Mouse (Mus musculus): ENCODE results near the gene Taf9b. TPM values are rescaled to one million over a fixed set of nuclear protein-coding genes. Genes with fewer than 3 reads are reported as not detected.
"Not testable (repeated sequence)": the region's sequence is repeated elsewhere in the genome, so short reads cannot be mapped to it uniquely, and the experiment has no call there.

The Taf9b gene
- polyA plus RNA-seq (2015; fragmentation: Nextera tagmentation; extraction: Ambion mirVana) = 2.4 and 2.5 TPM in 2 replicates

GRCm38 (mm10) chrX:106221058-106221457 lies at the start of gene Taf9b:
Gene Taf9b (minus strand): TSS chrX:106221158.
- no peak within 1 kb of the TSS for H3K9ac ChIP-seq (replicated peaks)

GRCm38 (mm10) chrX:106255276-106255675 lies 34.3 kb upstream of the Taf9b start, which contains the start of gene Fnd3c2:
Gene Fnd3c2 (minus strand): TSS chrX:106255376.
- no peaks in the 10 kb centered on the region for H3K27me3 ChIP-seq (ENCODE audit: insufficient read depth, low read length)
- no peak within 1 kb of the TSS for H3K9ac ChIP-seq (replicated peaks)
- H3K36me3 ChIP-seq (replicated peaks; ENCODE audit: insufficient read depth, low read length) = no peaks in the 10 kb centered on the region
- no peak within 1 kb of the TSS for H3K27ac ChIP-seq (ENCODE audit: low read depth)
- H3K4me2 ChIP-seq (ENCODE audit: low read depth, low read length) = no peak within 1 kb of the TSS
- no peaks in the 10 kb centered on the region for H3K9me3 ChIP-seq (ENCODE audit: low read length)
- H3K4me1 ChIP-seq (ENCODE audit: insufficient read depth) = no peaks in the 10 kb centered on the region
- WGBS (ENCODE audit: insufficient replicate concordance) = 72% methylated on average over 4 of the region's 4 CpGs
- H3K4me3 ChIP-seq (ENCODE audit: low read depth, low read length) = no peak within 1 kb of the TSS
- ATAC-seq (no peak), DNase-seq (no peak)
- no peak for TF ChIP-seq CTCF (IDR thresholded peaks at IDR 0.05; ENCODE audit: low read depth)
- no peak for TF ChIP-seq EP300 (IDR thresholded peaks at IDR 0.05; ENCODE audit: low read depth)

More at GRCm38 (mm10) chrX:106221058-106221457, at the start of gene Taf9b:
- H3K4me2 ChIP-seq (ENCODE audit: low read depth, low read length) = peak within 1 kb of the TSS; percentile 82
- no peak within 1 kb of the TSS for H3K27ac ChIP-seq (ENCODE audit: low read depth)
- H3K4me1 ChIP-seq (ENCODE audit: insufficient read depth) = no peaks in the 10 kb centered on the region
- DNase-seq (no peak), ATAC-seq (no peak)
- WGBS (ENCODE audit: insufficient replicate concordance) = 92% methylated on average over 25 of the region's 25 CpGs
- H3K27me3 ChIP-seq (ENCODE audit: insufficient read depth, low read length) = no peaks in the 10 kb centered on the region
- peak within 1 kb of the TSS; percentile 67 for H3K4me3 ChIP-seq (ENCODE audit: low read depth, low read length)
- H3K36me3 ChIP-seq (replicated peaks; ENCODE audit: insufficient read depth, low read length) = no peaks in the 10 kb centered on the region
- TF ChIP-seq EP300 (IDR thresholded peaks at IDR 0.05; ENCODE audit: low read depth) (no peak), CTCF (IDR thresholded peaks at IDR 0.05; ENCODE audit: low read depth) (no peak)
- no peaks in the 10 kb centered on the region for H3K9me3 ChIP-seq (ENCODE audit: low read length)

- Histone ChIP-seq H3K36me3 (replicated peaks; ENCODE audit: insufficient read depth, low read length) (no peaks in the 10 kb centered on the region), H3K4me3 (ENCODE audit: low read depth, low read length) (peak overlapping the region; percentile 67), H3K27ac (ENCODE audit: low read depth) (no peak overlapping the region), H3K4me1 (ENCODE audit: insufficient read depth) (no peaks in the 10 kb centered on the region), H3K9me3 (ENCODE audit: low read length) (no peaks in the 10 kb centered on the region), H3K9ac (replicated peaks) (peak overlapping the region; percentile 67), H3K4me2 (ENCODE audit: low read depth, low read length) (peak overlapping the region; percentile 82), H3K27me3 (ENCODE audit: insufficient read depth, low read length) (no peaks in the 10 kb centered on the region)
- TF ChIP-seq EP300 (IDR thresholded peaks at IDR 0.05; ENCODE audit: low read depth) (no peak), CTCF (IDR thresholded peaks at IDR 0.05; ENCODE audit: low read depth) (no peak)
- WGBS (ENCODE audit: insufficient replicate concordance) = 18% methylated on average over 47 of the region's 60 CpGs
- DNase-seq (peak; percentile 68), ATAC-seq (peak; percentile 91)
These were observed 1.6 kb downstream of the Taf9b start for GRCm38 (mm10) chrX:106219171-106220032.

- 87% methylated on average over 2 of the region's 2 CpGs for WGBS (ENCODE audit: insufficient replicate concordance)
- ATAC-seq (no peak), DNase-seq (no peak)
- no peak overlapping the region for H3K4me3 ChIP-seq (ENCODE audit: low read depth, low read length)
- no peak overlapping the region for H3K27ac ChIP-seq (ENCODE audit: low read depth)
- H3K4me1 ChIP-seq (ENCODE audit: insufficient read depth) = no peaks in the 10 kb centered on the region
- H3K36me3 ChIP-seq (replicated peaks; ENCODE audit: insufficient read depth, low read length) = no peaks in the 10 kb centered on the region
- no peak for TF ChIP-seq EP300 (IDR thresholded peaks at IDR 0.05; ENCODE audit: low read depth)
- TF ChIP-seq CTCF (IDR thresholded peaks at IDR 0.05; ENCODE audit: low read depth) = no peak
- H3K27me3 ChIP-seq (ENCODE audit: insufficient read depth, low read length) = no peaks in the 10 kb centered on the region
- no peaks in the 10 kb centered on the region for H3K9me3 ChIP-seq (ENCODE audit: low read length)
- H3K9ac ChIP-seq (replicated peaks) = no peak overlapping the region
- no peak overlapping the region for H3K4me2 ChIP-seq (ENCODE audit: low read depth, low read length)
These were observed 11.9 kb downstream of the Taf9b start for GRCm38 (mm10) chrX:106209100-106209499.

GRCm38 (mm10) chrX:106198904-106199303 lies 22.1 kb downstream of the Taf9b start:
- no peak overlapping the region for H3K9ac ChIP-seq (replicated peaks)

GRCm38 (mm10) chrX:106197308-106197707 lies 23.6 kb downstream of the Taf9b start:
- Histone ChIP-seq H3K9me3 (ENCODE audit: low read length) (no peaks in the 10 kb centered on the region), H3K27me3 (ENCODE audit: insufficient read depth, low read length) (no peaks in the 10 kb centered on the region), H3K4me3 (ENCODE audit: low read depth, low read length) (no peak overlapping the region), H3K27ac (ENCODE audit: low read depth) (no peak overlapping the region), H3K4me1 (ENCODE audit: insufficient read depth) (no peaks in the 10 kb centered on the region), H3K36me3 (replicated peaks; ENCODE audit: insufficient read depth, low read length) (peaks cover 16% of the 10 kb centered on the region), H3K9ac (replicated peaks) (no peak overlapping the region), H3K4me2 (ENCODE audit: low read depth, low read length) (no peak overlapping the region)
- ATAC-seq = no peak
- TF ChIP-seq EP300 (IDR thresholded peaks at IDR 0.05; ENCODE audit: low read depth) (no peak), CTCF (IDR thresholded peaks at IDR 0.05; ENCODE audit: low read depth) (peak; percentile 53)
- no peak for DNase-seq
- WGBS (ENCODE audit: insufficient replicate concordance) = 64% methylated on average over 5 of the region's 5 CpGs

More at GRCm38 (mm10) chrX:106198904-106199303, 22.1 kb downstream of the Taf9b start:
- no peaks in the 10 kb centered on the region for H3K27me3 ChIP-seq (ENCODE audit: insufficient read depth, low read length)
- no peak overlapping the region for H3K4me2 ChIP-seq (ENCODE audit: low read depth, low read length)
- H3K9me3 ChIP-seq (ENCODE audit: low read length) = no peaks in the 10 kb centered on the region
- DNase-seq (no peak), ATAC-seq (no peak)
- no peak overlapping the region for H3K4me3 ChIP-seq (ENCODE audit: low read depth, low read length)
- H3K36me3 ChIP-seq (replicated peaks; ENCODE audit: insufficient read depth, low read length) = peaks cover 12% of the 10 kb centered on the region
- TF ChIP-seq EP300 (IDR thresholded peaks at IDR 0.05; ENCODE audit: low read depth) (no peak), CTCF (IDR thresholded peaks at IDR 0.05; ENCODE audit: low read depth) (peak; percentile 47)
- no peaks in the 10 kb centered on the region for H3K4me1 ChIP-seq (ENCODE audit: insufficient read depth)
- H3K27ac ChIP-seq (ENCODE audit: low read depth) = no peak overlapping the region
- WGBS (ENCODE audit: insufficient replicate concordance) = 67% methylated on average over 5 of the region's 5 CpGs

GRCm38 (mm10) chrX:106194361-106194760 lies 26.6 kb downstream of the Taf9b start:
- 76% methylated on average over 3 of the region's 6 CpGs for WGBS (ENCODE audit: insufficient replicate concordance)

More at GRCm38 (mm10) chrX:106194361-106194760, 26.6 kb downstream of the Taf9b start:
- not testable (repeated sequence) for H3K4me2 ChIP-seq (ENCODE audit: low read depth, low read length); H3K9me3 ChIP-seq (ENCODE audit: low read length); H3K27me3 ChIP-seq (ENCODE audit: insufficient read depth, low read length); H3K27ac ChIP-seq (ENCODE audit: low read depth); H3K4me1 ChIP-seq (ENCODE audit: insufficient read depth); H3K9ac ChIP-seq (replicated peaks); H3K4me3 ChIP-seq (ENCODE audit: low read depth, low read length); DNase-seq; ATAC-seq
- H3K36me3 ChIP-seq (replicated peaks; ENCODE audit: insufficient read depth, low read length) = peaks cover 17% of the 10 kb centered on the region
